Mouse (Mus musculus) liver, postnatal 0 days (tissue): Measurements from ENCODE around the gene Tnfsf12. TPM values are rescaled to one million over a fixed set of nuclear protein-coding genes. Genes with fewer than 3 reads are reported as not detected.
A peak's percentile ranks its signal among the peaks of the same experiment; 100 is the strongest.
"Not testable (repeated sequence)": the region's sequence is repeated elsewhere in the genome, so short reads cannot be mapped to it uniquely, and the experiment has no call there.

Experiments
- ATAC-seq: fragments of 200-750 bp; cut with Nextera tagmentation; 2 replicates; pipeline ENCODE4 v1.8.0; 2017; ENCODE audit warnings: mild to moderate bottlenecking, moderate library complexity
- DNase-seq: peaks from one replicate; pipeline ENCODE4 v3.0.0-alpha.2; 2016
- H3K27ac ChIP-seq: fragments of 300-500 bp; sonication (generic); 2 replicates; pipeline ENCODE4 v1.5.1; 2014; ENCODE audit warnings: antibody characterized with exemption, moderate library complexity, mild to moderate bottlenecking, low read depth
- H3K27me3 ChIP-seq: fragments of 300-500 bp; sonication (generic); 2 replicates; pipeline ENCODE4 v1.6.1; 2014; ENCODE audit warnings: low read length, control low read depth, mixed read lengths; ENCODE audit not compliant: insufficient read depth
- H3K36me3 ChIP-seq: fragments of 300-500 bp; sonication (generic); replicated peaks from 2 replicates; pipeline ENCODE4 v1.6.1; 2014; ENCODE audit warnings: mild to moderate bottlenecking, control low read depth, low read length, moderate library complexity, mixed read lengths; ENCODE audit not compliant: insufficient read depth
- H3K4me1 ChIP-seq: fragments of 300-500 bp; sonication (generic); 2 replicates; pipeline ENCODE4 v1.6.1; 2014; ENCODE audit warnings: antibody characterized with exemption, mild to moderate bottlenecking, control low read depth; ENCODE audit not compliant: insufficient read depth
- H3K4me2 ChIP-seq: fragments of 300-500 bp; sonication (generic); 2 replicates; pipeline ENCODE4 v1.6.1; 2014; ENCODE audit warnings: low read depth, mild to moderate bottlenecking, low read length, moderate library complexity, mixed read lengths
- H3K4me3 ChIP-seq: fragments of 300-500 bp; sonication (generic); 2 replicates; pipeline ENCODE4 v1.5.1; 2014; ENCODE audit warnings: low read depth, low read length
- H3K9ac ChIP-seq: fragments of 300-500 bp; sonication (generic); replicated peaks from 2 replicates; pipeline ENCODE4 v1.6.1; 2014; ENCODE audit warnings: mild to moderate bottlenecking, moderate library complexity
- H3K9me3 ChIP-seq: fragments of 300-500 bp; sonication (generic); 2 replicates; pipeline ENCODE4 v1.6.1; 2016; ENCODE audit warnings: mild to moderate bottlenecking, control low read depth, low read length, mixed read lengths
- CTCF ChIP-seq: sonication (generic); IDR thresholded peaks from 2 replicates; pipeline ENCODE4 v1.5.1; 2016; ENCODE audit warnings: antibody characterized with exemption, low read depth
- EP300 ChIP-seq: IDR thresholded peaks from 2 replicates; pipeline ENCODE4 v1.6.1; 2016; ENCODE audit warnings: antibody characterized with exemption, low read depth, mild to moderate bottlenecking
- WGBS: fragments of 180-500 bp; shearing (Covaris S2); extraction: QIAGEN DNeasy Blood & Tissue Kit; methylation state at CpG from one replicate; pipeline ENCODE4 v1.1.7; 2014; ENCODE audit not compliant: insufficient replicate concordance; 5-methylcytosine and 5-hydroxymethylcytosine counted together
- polyA plus RNA-seq: library from polyadenylated mRNA; unstranded; fragments of >200 nt; fragmentation: Nextera tagmentation; extraction: Ambion mirVana; gene quantifications from 2 replicates; pipeline ENCODE4 v1.2.1, GENCODE M21; 2015

Gene Tnfsf12
- 2.8 and 3.6 TPM in 2 replicates for polyA plus RNA-seq

DNA sequence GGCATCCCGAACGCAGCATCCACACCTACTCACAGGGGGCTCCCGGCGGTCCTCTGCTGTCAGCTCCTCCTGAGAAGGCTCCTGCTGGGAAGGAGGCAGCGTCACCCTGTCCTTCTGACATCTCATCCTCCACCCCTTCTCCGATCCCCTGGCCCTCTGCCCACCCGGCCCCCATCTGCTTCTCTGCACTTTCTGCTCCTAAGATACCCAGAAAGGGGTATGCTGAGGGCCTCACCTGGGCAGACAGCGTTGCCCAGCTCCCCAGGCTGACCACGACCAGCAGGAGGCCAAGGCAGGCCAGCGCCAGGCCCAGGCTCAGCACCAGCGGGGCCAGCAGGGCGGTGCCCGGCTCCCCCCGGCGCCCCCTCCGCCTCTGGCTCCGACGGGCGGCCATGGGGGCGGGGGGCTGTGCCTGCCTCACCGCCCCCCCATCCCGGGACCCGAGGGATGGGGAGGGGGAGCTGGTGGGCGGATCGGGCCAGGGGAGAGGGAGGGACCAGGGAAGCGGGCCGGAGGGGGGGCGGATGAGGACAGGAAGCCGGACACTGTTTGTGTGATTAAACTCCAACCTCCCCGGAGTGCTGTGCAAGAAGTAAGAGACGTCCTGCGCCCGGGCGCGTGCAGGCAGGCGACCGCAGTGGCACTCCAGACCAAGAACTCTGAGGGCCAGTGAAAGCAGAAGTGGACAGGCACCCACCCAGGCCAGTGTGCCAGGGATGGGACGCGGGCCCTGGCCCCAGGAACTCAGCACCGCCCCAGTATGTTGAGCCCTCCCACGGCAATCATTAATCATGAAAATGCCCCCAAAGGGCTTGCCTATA lies at the start of gene Tnfsf12, which contains the start of gene Tnfsfm13:
TSS of gene Tnfsf12 (minus strand) at position 489 of the 821 bp plus-strand sequence.
TSS of gene Tnfsfm13 (minus strand) at position 738 of the 821 bp plus-strand sequence.
- Histone ChIP-seq H3K9ac (peak within 1 kb of the TSS; percentile 66), H3K36me3 (no peaks in the 10 kb centered on the region), H3K4me2 (peak within 1 kb of the TSS; percentile 70), H3K27me3 (no peaks in the 10 kb centered on the region), H3K9me3 (no peaks in the 10 kb centered on the region), H3K4me3 (peak within 1 kb of the TSS; percentile 50), H3K27ac (peak within 1 kb of the TSS; percentile 73), H3K4me1 (peaks cover 19% of the 10 kb centered on the region)
- ATAC-seq = peak; percentile 70
- peak; percentile 73 for DNase-seq
- TF ChIP-seq EP300 (no peak), CTCF (peak; percentile 19; the same call in 1 of the 2 replicates)
- 11% methylated on average over 25 of the region's 41 CpGs for WGBS

DNA sequence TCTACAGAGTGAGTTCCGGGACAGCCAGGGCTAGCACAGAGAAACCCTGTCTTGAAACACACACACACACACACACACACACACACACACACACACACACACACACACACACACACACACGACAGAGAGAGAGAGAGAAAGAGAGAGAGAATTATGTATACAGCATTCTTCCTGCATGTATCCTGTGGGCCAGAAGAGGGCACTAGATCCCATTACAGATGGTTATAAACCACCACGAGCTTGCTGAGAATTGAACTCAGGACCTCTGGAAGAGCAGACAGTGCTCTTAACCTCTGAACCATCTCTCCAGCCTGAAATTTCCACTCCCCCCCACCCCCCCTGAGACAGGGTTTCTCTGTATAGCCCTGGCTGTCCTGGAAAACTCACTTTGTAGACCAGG lies 35.8 kb upstream of the Tnfsf12 start:
- H3K9me3 ChIP-seq, DNase-seq, H3K4me2 ChIP-seq, H3K27ac ChIP-seq, H3K4me1 ChIP-seq, H3K27me3 ChIP-seq, H3K4me3 ChIP-seq, H3K9ac ChIP-seq, ATAC-seq: not testable (repeated sequence)
- TF ChIP-seq CTCF = peak; percentile 63
- peaks cover 27% of the 10 kb centered on the region for H3K36me3 ChIP-seq
- WGBS = 67% methylated on average over 3 of the region's 3 CpGs

DNA sequence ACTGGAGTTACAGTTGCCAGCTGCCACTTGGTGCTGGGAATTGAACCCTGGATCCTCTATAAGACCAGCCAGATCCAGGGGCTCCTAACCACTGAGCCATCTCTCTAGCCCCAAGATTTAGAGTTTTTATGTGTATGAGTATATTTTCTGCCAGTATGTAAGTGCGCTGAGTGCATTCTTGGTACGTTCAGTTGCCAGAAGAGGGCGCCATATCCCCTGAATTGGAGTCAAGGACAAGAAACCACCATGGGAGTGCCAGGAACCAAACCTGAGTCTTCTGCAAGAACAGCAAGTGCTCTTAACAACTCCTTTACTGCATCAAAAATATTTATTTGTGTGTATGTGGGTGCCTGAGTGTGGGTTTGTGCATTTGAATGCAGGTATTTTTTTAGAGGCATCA lies 33.4 kb upstream of the Tnfsf12 start:
- ATAC-seq = no peak

DNA sequence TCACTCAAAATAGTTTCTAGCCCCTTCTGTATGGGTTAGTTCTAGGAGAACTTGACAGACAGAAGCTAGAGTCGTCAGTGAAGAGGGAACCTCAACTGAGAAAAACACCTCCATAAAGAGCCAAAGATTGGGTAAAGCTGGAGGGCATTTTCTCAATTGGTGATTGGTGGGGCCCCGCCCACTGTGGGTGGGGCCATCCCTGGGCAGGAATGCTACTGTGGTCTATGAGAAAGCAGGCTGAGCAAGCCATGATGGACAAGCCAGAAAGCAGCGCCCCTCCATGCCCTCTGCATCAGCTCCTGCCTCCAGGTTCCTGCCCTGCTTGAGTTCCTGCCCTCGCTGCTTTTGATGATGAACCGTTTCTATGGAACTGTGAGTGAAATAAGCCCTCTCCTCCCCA lies 30.3 kb upstream of the Tnfsf12 start:
- ATAC-seq (no peak), DNase-seq (peak; percentile 22)
- Histone ChIP-seq H3K9ac (no peak overlapping the region), H3K27me3 (no peaks in the 10 kb centered on the region), H3K27ac (no peak overlapping the region), H3K36me3 (no peaks in the 10 kb centered on the region), H3K9me3 (no peaks in the 10 kb centered on the region), H3K4me2 (no peak overlapping the region), H3K4me1 (no peaks in the 10 kb centered on the region), H3K4me3 (no peak overlapping the region)
- 38% methylated on average over 5 of the region's 5 CpGs for WGBS
- TF ChIP-seq EP300 (no peak), CTCF (no peak)

More for the DNA sequence above, 33.4 kb upstream of the Tnfsf12 start:
- TF ChIP-seq CTCF (peak; percentile 82), EP300 (no peak)
- Histone ChIP-seq H3K9ac (no peak overlapping the region), H3K36me3 (peaks cover 3% of the 10 kb centered on the region), H3K4me3 (no peak overlapping the region), H3K4me1 (no peaks in the 10 kb centered on the region), H3K4me2 (no peak overlapping the region), H3K27me3 (no peaks in the 10 kb centered on the region), H3K9me3 (no peaks in the 10 kb centered on the region), H3K27ac (no peak overlapping the region)
- WGBS = 34% methylated on average over 3 of the region's 3 CpGs
- DNase-seq = peak; percentile 82

DNA sequence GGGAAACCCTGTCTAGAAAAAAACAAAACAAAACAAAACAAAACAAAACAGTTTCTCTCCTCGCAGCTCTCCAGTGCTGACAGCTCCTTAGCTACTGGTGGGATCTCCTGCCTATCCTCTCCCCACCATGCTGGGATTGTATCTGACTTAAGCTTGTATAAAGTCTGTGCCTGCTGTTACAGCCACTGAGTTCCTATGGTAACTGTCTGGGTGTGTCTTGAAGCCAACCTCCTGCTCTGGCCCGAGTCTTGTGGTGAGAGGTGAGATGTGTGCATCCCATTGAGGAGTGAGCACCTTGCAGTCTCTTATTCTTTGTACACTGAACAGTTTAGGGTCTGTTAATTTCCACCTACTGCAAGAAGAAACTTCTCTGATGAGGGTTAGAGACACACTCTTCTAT lies 27.4 kb upstream of the Tnfsf12 start:
- WGBS = 41% methylated on average over 2 of the region's 2 CpGs
- Histone ChIP-seq H3K27ac (no peak overlapping the region), H3K36me3 (no peaks in the 10 kb centered on the region), H3K9me3 (no peaks in the 10 kb centered on the region), H3K27me3 (no peaks in the 10 kb centered on the region), H3K4me1 (peaks cover 7% of the 10 kb centered on the region), H3K9ac (no peak overlapping the region), H3K4me2 (no peak overlapping the region), H3K4me3 (no peak overlapping the region)
- no peak for TF ChIP-seq CTCF
- no peak for TF ChIP-seq EP300
- DNase-seq (no peak), ATAC-seq (no peak)

DNA sequence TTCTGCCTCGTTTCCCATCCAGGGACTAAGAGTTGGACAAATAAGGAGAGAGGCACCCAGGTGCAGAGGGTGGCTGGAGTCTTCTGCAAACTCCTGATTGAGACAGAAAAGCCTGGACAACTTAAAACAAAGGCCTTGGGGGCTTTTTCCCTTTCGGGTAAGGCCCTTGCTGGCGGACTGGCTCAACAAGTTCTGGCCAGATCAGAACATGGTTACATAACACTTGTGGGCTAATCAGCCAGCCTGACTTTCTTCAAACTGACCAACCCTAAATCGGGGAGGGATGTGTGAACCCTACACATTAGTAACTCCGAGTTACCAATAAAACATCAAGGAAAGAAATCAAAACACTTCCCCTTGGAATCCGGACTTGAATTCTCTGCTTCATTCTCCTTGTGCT lies 25.2 kb upstream of the Tnfsf12 start:
- no peak for ATAC-seq
- H3K4me1 ChIP-seq = peaks cover 13% of the 10 kb centered on the region

More for the DNA sequence above, 25.2 kb upstream of the Tnfsf12 start:
- H3K27ac ChIP-seq = no peak overlapping the region
- 71% methylated on average over 6 of the region's 6 CpGs for WGBS
- H3K4me3 ChIP-seq = no peak overlapping the region
- no peak overlapping the region for H3K9ac ChIP-seq
- H3K9me3 ChIP-seq = no peaks in the 10 kb centered on the region
- no peak overlapping the region for H3K4me2 ChIP-seq
- no peak for DNase-seq
- H3K27me3 ChIP-seq = no peaks in the 10 kb centered on the region
- H3K36me3 ChIP-seq = no peaks in the 10 kb centered on the region
- TF ChIP-seq EP300 = no peak
- TF ChIP-seq CTCF = no peak
